Mouse (Mus musculus) cerebellum, adult 11-12 months (tissue): Measurements from ENCODE around the gene Gm45062.

ENCODE experiments used
- DNase-seq: peaks from one replicate; pipeline ENCODE4 v3.0.0; 2022

Gm45062 gene

GRCm38 (mm10) chr6:8631986-8632632, 372.9 kb downstream of the Gm45062 start:
- no peak for DNase-seq

- no peak for DNase-seq
Observed at GRCm38 (mm10) chr6:8632701-8633100, 373.5 kb downstream of the Gm45062 start.

- no peak for DNase-seq
Observed at GRCm38 (mm10) chr6:8638122-8638521, 378.9 kb downstream of the Gm45062 start.

- DNase-seq = peak; percentile 52
Observed at GRCm38 (mm10) chr6:8638899-8639298, 379.6 kb downstream of the Gm45062 start.

GRCm38 (mm10) chr6:8639526-8639925, 380.3 kb downstream of the Gm45062 start:
- no peak for DNase-seq

- no peak for DNase-seq
Observed at GRCm38 (mm10) chr6:8640863-8641262, 381.6 kb downstream of the Gm45062 start.

GRCm38 (mm10) chr6:8644703-8645102, 385.5 kb downstream of the Gm45062 start:
- no peak for DNase-seq

GRCm38 (mm10) chr6:8645708-8646107, 386.5 kb downstream of the Gm45062 start:
- no peak for DNase-seq
